Mouse (Mus musculus) heart, embryonic 14.5 days (tissue): ENCODE data around the gene Hmbs. TPM values are rescaled to one million over a fixed set of nuclear protein-coding genes. Genes with fewer than 3 reads are reported as not detected.
"Not testable (repeated sequence)": the region's sequence is repeated elsewhere in the genome, so short reads cannot be mapped to it uniquely, and the experiment has no call there.

Source experiments
- ATAC-seq: fragments of 200-750 bp; cut with Nextera tagmentation; 2 replicates; pipeline ENCODE4 v1.8.0; 2017; ENCODE audit warnings: low read depth, moderate TSS enrichment; ENCODE audit not compliant: insufficient number of reproducible peaks, insufficient read depth, low FRiP score
- H3K27ac ChIP-seq, 2 experiments: fragments of 200-500 bp in 1 of 2; fragments of 300-500 bp in 1 of 2; sonication (generic) in 1 of 2; replicated peaks in 1 of 2; 2 replicates each; pipeline ENCODE4 v1.5.1; 2012 to 2014; ENCODE audit warnings: low read depth in 2 of 2, low read length in 2 of 2, control low read depth in 1 of 2, mild to moderate bottlenecking in 1 of 2, mixed read lengths in 1 of 2; ENCODE audit not compliant: control insufficient read depth in 1 of 2, insufficient read depth in 1 of 2
- H3K27me3 ChIP-seq: fragments of 300-500 bp; sonication (generic); 2 replicates; pipeline ENCODE4 v1.6.1; 2014; ENCODE audit warnings: mild to moderate bottlenecking, low read length, control low read depth; ENCODE audit not compliant: control insufficient read depth, insufficient read depth
- H3K36me3 ChIP-seq: fragments of 300-500 bp; sonication (generic); 2 replicates; pipeline ENCODE4 v1.6.1; 2014; ENCODE audit warnings: mild to moderate bottlenecking, control low read depth, low read length, mixed read lengths; ENCODE audit not compliant: control insufficient read depth, insufficient read depth
- H3K4me1 ChIP-seq, 2 experiments: fragments of 200-500 bp in 1 of 2; fragments of 300-500 bp in 1 of 2; sonication (generic) in 1 of 2; 2 replicates each; pipeline ENCODE4 v1.6.1; 2012 to 2014; ENCODE audit warnings: low read length in 2 of 2, control low read depth in 1 of 2, mixed read lengths in 1 of 2; ENCODE audit not compliant: control insufficient read depth in 2 of 2, insufficient read depth in 2 of 2
- H3K4me2 ChIP-seq: fragments of 300-500 bp; sonication (generic); 2 replicates; pipeline ENCODE4 v1.6.1; 2014; ENCODE audit warnings: mild to moderate bottlenecking, low read length
- H3K4me3 ChIP-seq, 2 experiments: fragments of 200-500 bp in 1 of 2; fragments of 300-500 bp in 1 of 2; sonication (generic) in 1 of 2; 2 replicates each; pipeline ENCODE4 v1.5.1; 2012 to 2014; ENCODE audit warnings: low read length in 2 of 2, mild to moderate bottlenecking in 2 of 2, control low read depth in 1 of 2, low read depth in 1 of 2, moderate library complexity in 1 of 2; ENCODE audit not compliant: control insufficient read depth in 1 of 2, insufficient read depth in 1 of 2
- H3K9ac ChIP-seq: fragments of 300-500 bp; sonication (generic); 2 replicates; pipeline ENCODE4 v1.6.1; 2014; ENCODE audit warnings: mild to moderate bottlenecking, low read length
- H3K9me3 ChIP-seq: fragments of 300-500 bp; sonication (generic); 2 replicates; pipeline ENCODE4 v1.6.1; 2016; ENCODE audit warnings: low read length, control low read depth; ENCODE audit not compliant: control insufficient read depth
- WGBS: fragments of 180-500 bp; shearing (Covaris S2); extraction: QIAGEN DNeasy Blood & Tissue Kit; methylation state at CpG from one replicate; pipeline ENCODE4 v1.1.7; 2014; 5-methylcytosine and 5-hydroxymethylcytosine counted together
- polyA plus RNA-seq: library from polyadenylated mRNA; unstranded; fragments of >200 nt; fragmentation: Nextera tagmentation; extraction: Ambion mirVana; gene quantifications from 2 replicates; pipeline ENCODE4 v1.2.1, GENCODE M21; 2014

Gene Hmbs
- polyA plus RNA-seq, 1 experiment from 2014 or later, result 110 TPM

GRCm38 (mm10) chr9:44378153-44378730 lies 34.2 kb upstream of the Hmbs start:
- Histone ChIP-seq H3K27me3 (no peaks in the 10 kb centered on the region), H3K4me3 (peak overlapping the region; percentile 76 to 86; a peak in 3 of 4 replicates), H3K9me3 (no peaks in the 10 kb centered on the region), H3K9ac (peak overlapping the region; percentile 83), H3K27ac (peak overlapping the region in 1 of 2 experiments; percentile 72; a peak in 2 of 4 replicates), H3K36me3 (peaks cover 26% of the 10 kb centered on the region), H3K4me2 (peak overlapping the region; percentile 85), H3K4me1 (peaks cover 10 to 20% of the 10 kb centered on the region in 2 experiments; a peak in 3 of 4 replicates)
- WGBS, result 81% methylated on average over 5 of the region's 5 CpGs
- ATAC-seq, result no peak

GRCm38 (mm10) chr9:44377335-44377734 lies 33.3 kb upstream of the Hmbs start:
- H3K27me3 ChIP-seq, H3K9ac ChIP-seq, H3K9me3 ChIP-seq, H3K27ac ChIP-seq, H3K4me3 ChIP-seq, ATAC-seq, H3K4me2 ChIP-seq: not testable (repeated sequence)
- Histone ChIP-seq H3K4me1 (peaks cover 10 to 20% of the 10 kb centered on the region in 2 experiments; a peak in 3 of 4 replicates), H3K36me3 (peaks cover 17% of the 10 kb centered on the region)
- 80% methylated on average over 2 of the region's 2 CpGs for WGBS

- Histone ChIP-seq H3K27ac (no peak overlapping the region), H3K36me3 (peaks cover 5% of the 10 kb centered on the region), H3K4me2 (no peak overlapping the region), H3K4me1 (peaks cover 10 to 20% of the 10 kb centered on the region in 2 experiments; a peak in 3 of 4 replicates), H3K4me3 (no peak overlapping the region), H3K27me3 (no peaks in the 10 kb centered on the region), H3K9me3 (no peaks in the 10 kb centered on the region), H3K9ac (no peak overlapping the region)
- ATAC-seq, result no peak
- 77% methylated on average over 6 of the region's 6 CpGs for WGBS
Measured at GRCm38 (mm10) chr9:44376141-44376540, 32.1 kb upstream of the Hmbs start.

- no peak overlapping the region for H3K27ac ChIP-seq
- H3K36me3 ChIP-seq, result no peaks in the 10 kb centered on the region
- no peaks in the 10 kb centered on the region for H3K27me3 ChIP-seq
- H3K4me1 ChIP-seq, result peaks cover 1 to 4% of the 10 kb centered on the region in 2 experiments; a peak in 3 of 4 replicates
- no peak overlapping the region for H3K4me2 ChIP-seq
- H3K4me3 ChIP-seq, result no peak overlapping the region
- H3K9me3 ChIP-seq, result no peaks in the 10 kb centered on the region
- ATAC-seq, result no peak
- no peak overlapping the region for H3K9ac ChIP-seq
Measured at GRCm38 (mm10) chr9:44373386-44373785, 29.4 kb upstream of the Hmbs start.

GRCm38 (mm10) chr9:44364480-44364879 lies 20.5 kb upstream of the Hmbs start:
- Histone ChIP-seq H3K4me3 (no peak overlapping the region), H3K36me3 (peaks cover 4% of the 10 kb centered on the region), H3K27ac (no peak overlapping the region), H3K9me3 (no peaks in the 10 kb centered on the region), H3K27me3 (no peaks in the 10 kb centered on the region), H3K4me2 (no peak overlapping the region), H3K9ac (no peak overlapping the region), H3K4me1 (peaks cover 0 to 6% of the 10 kb centered on the region in 2 experiments; a peak in 2 of 4 replicates)
- 58% methylated on average over 3 of the region's 3 CpGs for WGBS
- ATAC-seq, result no peak

GRCm38 (mm10) chr9:44361931-44362330 lies 17.9 kb upstream of the Hmbs start:
- not testable (repeated sequence) for H3K9me3 ChIP-seq, H3K27me3 ChIP-seq, H3K4me1 ChIP-seq, ATAC-seq
- peak overlapping the region; percentile 78 for H3K9ac ChIP-seq
- 37% methylated on average over 4 of the region's 4 CpGs for WGBS
- peak overlapping the region; percentile 74 to 79; a peak in 3 of 4 replicates for H3K27ac ChIP-seq
- H3K36me3 ChIP-seq, result peaks cover 27% of the 10 kb centered on the region
- peak overlapping the region; percentile 63 to 77 for H3K4me3 ChIP-seq
- H3K4me2 ChIP-seq, result peak overlapping the region; percentile 75

- Histone ChIP-seq H3K27me3 (no peaks in the 10 kb centered on the region), H3K4me3 (peak within 1 kb of the TSS; percentile 63 to 77), H3K9ac (peak within 1 kb of the TSS; percentile 78), H3K4me2 (peak within 1 kb of the TSS; percentile 75), H3K4me1 (peaks cover 0 to 6% of the 10 kb centered on the region in 2 experiments; a peak in 2 of 4 replicates), H3K27ac (peak within 1 kb of the TSS; percentile 74 to 79), H3K36me3 (peaks cover 33% of the 10 kb centered on the region), H3K9me3 (no peaks in the 10 kb centered on the region)
- peak; percentile 94 for ATAC-seq
- under 1% methylated on average over 44 of the region's 44 CpGs for WGBS
Measured at GRCm38 (mm10) chr9:44361190-44361917, 17.3 kb upstream of the Hmbs start, which contains the start of gene Vps11. Gene Vps11, minus strand, starts transcription at chr9:44361670.
